Mouse (Mus musculus) stomach, embryonic 16.5 days (tissue): ENCODE results near the gene Eif5a2. TPM values are rescaled to one million over a fixed set of nuclear protein-coding genes. Genes with fewer than 3 reads are reported as not detected.
"Not testable (repeated sequence)": the region's sequence is repeated elsewhere in the genome, so short reads cannot be mapped to it uniquely, and the experiment has no call there.

Experiments used
- ATAC-seq: fragments of 200-750 bp; cut with Nextera tagmentation; 2 replicates; pipeline ENCODE4 v1.8.0; 2017; ENCODE audit warnings: moderate number of reproducible peaks, moderate TSS enrichment; ENCODE audit not compliant: insufficient read depth, low FRiP score
- H3K27ac ChIP-seq: fragments of 300-500 bp; sonication (generic); 2 replicates; pipeline ENCODE4 v1.5.1; 2014; ENCODE audit warnings: low read length
- H3K27me3 ChIP-seq: fragments of 300-500 bp; sonication (generic); 2 replicates; pipeline ENCODE4 v1.6.1; 2014; ENCODE audit warnings: low read length, control low read depth, mixed read lengths; ENCODE audit not compliant: control insufficient read depth, insufficient read depth
- H3K36me3 ChIP-seq: fragments of 300-500 bp; sonication (generic); 2 replicates; pipeline ENCODE4 v1.6.1; 2014; ENCODE audit warnings: low read length; ENCODE audit not compliant: control insufficient read depth, insufficient read depth
- H3K4me1 ChIP-seq: fragments of 300-500 bp; sonication (generic); 2 replicates; pipeline ENCODE4 v1.6.1; 2014; ENCODE audit warnings: low read length, control low read depth, mixed read lengths; ENCODE audit not compliant: control insufficient read depth, insufficient read depth
- H3K4me2 ChIP-seq: fragments of 300-500 bp; sonication (generic); 2 replicates; pipeline ENCODE4 v1.6.1; 2014; ENCODE audit warnings: low read depth, low read length, mixed read lengths
- H3K4me3 ChIP-seq: fragments of 300-500 bp; sonication (generic); replicated peaks from 2 replicates; pipeline ENCODE4 v1.5.1; 2014; ENCODE audit warnings: mild to moderate bottlenecking, low read length
- H3K9ac ChIP-seq: fragments of 300-500 bp; sonication (generic); 2 replicates; pipeline ENCODE4 v1.6.1; 2014; ENCODE audit warnings: low read length
- H3K9me3 ChIP-seq: fragments of 300-500 bp; sonication (generic); replicated peaks from 2 replicates; pipeline ENCODE4 v1.6.1; 2016; ENCODE audit warnings: low read length, control low read depth; ENCODE audit not compliant: control insufficient read depth
- whole genome bisulfite sequencing: fragments of 180-500 bp; shearing (Covaris S2); extraction: QIAGEN DNeasy Blood & Tissue Kit; methylation state at CpG from one replicate; pipeline ENCODE4 v1.1.7; 2014; 5-methylcytosine and 5-hydroxymethylcytosine counted together
- polyA plus RNA-seq: library from polyadenylated mRNA; unstranded; fragments of >200 nt; fragmentation: Nextera tagmentation; extraction: Ambion mirVana; gene quantifications from 2 replicates; pipeline ENCODE4 v1.2.1, GENCODE M21; 2015

Gene Eif5a2
- polyA plus RNA-seq, 1 experiment from 2014 or later: 5.3 TPM

DNA sequence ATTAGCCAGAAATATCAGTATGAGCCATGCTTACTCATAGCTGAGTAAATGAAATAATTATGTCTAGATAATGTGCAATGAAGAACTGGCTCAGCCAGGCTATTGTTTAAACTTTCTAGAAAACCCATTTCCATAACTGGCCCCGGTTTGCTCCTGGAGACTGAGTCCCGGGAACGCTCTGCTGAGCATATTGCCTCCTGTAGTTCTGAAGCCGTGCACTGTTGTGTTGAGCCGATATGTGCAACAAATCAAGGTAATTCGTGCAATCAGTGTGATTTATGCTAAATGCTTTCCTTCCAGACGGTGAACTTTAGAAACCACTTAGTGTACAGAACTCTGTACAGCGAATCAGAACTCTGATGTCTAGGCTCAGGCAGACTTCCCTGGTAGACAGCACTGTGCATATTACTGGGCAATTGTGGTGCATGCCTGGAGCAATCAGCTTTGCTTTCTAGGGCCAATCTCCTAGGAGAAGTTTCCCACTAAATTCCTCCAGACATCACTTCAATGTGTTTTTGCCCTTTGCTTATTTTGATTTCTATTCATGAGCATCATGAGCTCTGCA is 19.8 kb upstream of the Eif5a2 start:
- Histone ChIP-seq H3K27me3 (no peaks in the 10 kb centered on the region), H3K27ac (no peak overlapping the region), H3K9me3 (no peaks in the 10 kb centered on the region), H3K9ac (no peak overlapping the region), H3K4me3 (no peak overlapping the region), H3K4me2 (no peak overlapping the region), H3K4me1 (no peaks in the 10 kb centered on the region), H3K36me3 (no peaks in the 10 kb centered on the region)
- ATAC-seq: no peak
- WGBS: 66% methylated on average over 8 of the region's 8 CpGs

DNA sequence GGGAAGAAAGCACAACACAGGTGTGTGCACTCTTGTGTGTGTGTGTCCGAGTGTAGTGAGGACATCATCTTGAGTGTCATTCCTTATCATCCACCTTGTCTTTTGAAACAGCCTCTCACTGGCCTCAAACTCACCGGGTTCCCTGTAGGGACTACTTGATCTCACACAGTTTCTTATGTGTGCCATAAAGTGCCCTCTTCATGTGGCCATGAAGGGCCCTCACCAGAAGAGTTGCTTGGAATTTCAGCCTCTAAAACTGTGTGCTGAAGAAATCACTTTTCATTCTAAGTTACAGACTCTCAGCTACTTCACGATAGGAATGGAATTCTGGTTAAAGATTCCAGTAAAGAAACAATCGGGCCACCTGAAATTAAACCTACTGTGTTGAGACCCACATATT is 14.1 kb upstream of the Eif5a2 start:
- no peaks in the 10 kb centered on the region for H3K27me3 ChIP-seq
- no peaks in the 10 kb centered on the region for H3K36me3 ChIP-seq
- WGBS: 89% methylated on average over 4 of the region's 4 CpGs
- H3K4me2 ChIP-seq: no peak overlapping the region
- no peaks in the 10 kb centered on the region for H3K4me1 ChIP-seq
- H3K4me3 ChIP-seq: no peak overlapping the region
- no peak overlapping the region for H3K9ac ChIP-seq
- ATAC-seq: no peak
- no peaks in the 10 kb centered on the region for H3K9me3 ChIP-seq
- H3K27ac ChIP-seq: no peak overlapping the region

- no peak for ATAC-seq
- Histone ChIP-seq H3K4me2 (no peak overlapping the region), H3K27ac (no peak overlapping the region), H3K4me1 (no peaks in the 10 kb centered on the region), H3K4me3 (no peak overlapping the region), H3K27me3 (no peaks in the 10 kb centered on the region), H3K36me3 (no peaks in the 10 kb centered on the region), H3K9me3 (no peaks in the 10 kb centered on the region), H3K9ac (no peak overlapping the region)
- WGBS: 79% methylated on average over 3 of the region's 3 CpGs
Measured at GRCm38 (mm10) chr3:28768222-28768621, 12.9 kb upstream of the Eif5a2 start.

DNA sequence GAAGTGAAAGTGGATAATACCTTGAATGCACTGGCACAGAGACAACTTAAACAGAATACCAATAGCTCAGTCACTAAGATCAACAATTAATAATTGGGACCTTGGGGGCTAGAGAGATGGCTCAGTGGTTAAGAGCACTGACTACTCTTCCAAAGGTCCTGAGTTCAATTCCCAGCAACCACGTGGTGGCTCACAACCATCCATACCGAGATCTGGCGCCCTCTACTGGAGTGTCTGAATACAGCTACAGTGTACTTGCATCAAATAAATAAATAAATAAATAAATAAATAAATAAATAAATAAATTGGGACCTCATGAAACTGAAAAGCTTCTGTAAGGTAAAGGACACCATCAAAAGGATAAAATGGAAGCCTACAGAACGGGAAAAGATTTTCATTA is 8.2 kb upstream of the Eif5a2 start:
- H3K27ac ChIP-seq, H3K4me2 ChIP-seq, H3K9me3 ChIP-seq, ATAC-seq, H3K27me3 ChIP-seq, H3K4me3 ChIP-seq, H3K9ac ChIP-seq, H3K4me1 ChIP-seq, H3K36me3 ChIP-seq: not testable (repeated sequence)
- 55% methylated on average over 4 of the region's 4 CpGs for WGBS

- H3K9ac ChIP-seq: no peak overlapping the region
- ATAC-seq: no peak
- no peak overlapping the region for H3K4me3 ChIP-seq
- H3K27me3 ChIP-seq: no peaks in the 10 kb centered on the region
- H3K9me3 ChIP-seq: no peaks in the 10 kb centered on the region
- WGBS: 83% methylated on average over 7 of the region's 7 CpGs
- H3K4me2 ChIP-seq: no peak overlapping the region
- no peaks in the 10 kb centered on the region for H3K4me1 ChIP-seq
- H3K36me3 ChIP-seq: no peaks in the 10 kb centered on the region
- no peak overlapping the region for H3K27ac ChIP-seq
Measured at GRCm38 (mm10) chr3:28775361-28775760, 5.7 kb upstream of the Eif5a2 start.

GRCm38 (mm10) chr3:28775958-28776357 is 5.1 kb upstream of the Eif5a2 start:
- Histone ChIP-seq H3K9ac (no peak overlapping the region), H3K9me3 (no peaks in the 10 kb centered on the region), H3K4me3 (no peak overlapping the region), H3K4me1 (0 out of 2 replicates have a peak, but pooled peaks cover 3% of the 10 kb centered on the region), H3K36me3 (no peaks in the 10 kb centered on the region), H3K27ac (no peak overlapping the region), H3K27me3 (no peaks in the 10 kb centered on the region), H3K4me2 (no peak overlapping the region)
- no peak for ATAC-seq
- 67% methylated on average over 1 of the region's 1 CpGs for WGBS

GRCm38 (mm10) chr3:28776491-28776890 is 4.6 kb upstream of the Eif5a2 start:
- no peak overlapping the region for H3K9ac ChIP-seq
- H3K27ac ChIP-seq: no peak overlapping the region
- H3K36me3 ChIP-seq: no peaks in the 10 kb centered on the region
- no peak for ATAC-seq
- WGBS: 88% methylated on average over 1 of the region's 1 CpGs
- H3K4me3 ChIP-seq: no peak overlapping the region
- no peaks in the 10 kb centered on the region for H3K27me3 ChIP-seq
- H3K4me2 ChIP-seq: no peak overlapping the region
- 0 out of 2 replicates have a peak, but pooled peaks cover 3% of the 10 kb centered on the region for H3K4me1 ChIP-seq
- H3K9me3 ChIP-seq: no peaks in the 10 kb centered on the region

DNA sequence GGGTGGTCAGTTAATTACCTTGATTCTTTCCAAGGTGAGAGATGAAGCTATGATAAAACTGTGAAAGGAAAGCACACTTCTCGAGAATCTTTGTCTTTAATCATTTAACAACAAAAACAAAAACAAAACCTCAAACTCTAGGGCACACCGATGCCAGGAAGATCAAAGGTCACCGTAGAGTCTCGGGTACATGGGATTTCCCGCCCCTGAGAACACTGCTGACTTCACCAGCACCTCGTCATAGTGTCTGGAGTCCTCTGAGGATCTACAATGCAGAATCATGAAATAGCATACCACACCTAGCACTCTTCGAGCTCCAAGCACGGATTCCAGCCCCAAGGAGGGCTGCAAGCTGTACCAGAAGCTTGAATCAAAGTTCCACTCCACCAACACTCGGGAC is 565 bp upstream of the Eif5a2 start:
- Histone ChIP-seq H3K4me3 (peak overlapping the region; percentile 77), H3K36me3 (no peaks in the 10 kb centered on the region), H3K9me3 (no peaks in the 10 kb centered on the region), H3K9ac (peak overlapping the region; percentile 28; the same call in 1 of the 2 replicates), H3K27me3 (no peaks in the 10 kb centered on the region), H3K4me2 (peak overlapping the region; percentile 99), H3K27ac (no peak overlapping the region), H3K4me1 (peaks cover 8% of the 10 kb centered on the region; the same call in 1 of the 2 replicates)
- WGBS: 78% methylated on average over 9 of the region's 9 CpGs
- ATAC-seq: no peak

DNA sequence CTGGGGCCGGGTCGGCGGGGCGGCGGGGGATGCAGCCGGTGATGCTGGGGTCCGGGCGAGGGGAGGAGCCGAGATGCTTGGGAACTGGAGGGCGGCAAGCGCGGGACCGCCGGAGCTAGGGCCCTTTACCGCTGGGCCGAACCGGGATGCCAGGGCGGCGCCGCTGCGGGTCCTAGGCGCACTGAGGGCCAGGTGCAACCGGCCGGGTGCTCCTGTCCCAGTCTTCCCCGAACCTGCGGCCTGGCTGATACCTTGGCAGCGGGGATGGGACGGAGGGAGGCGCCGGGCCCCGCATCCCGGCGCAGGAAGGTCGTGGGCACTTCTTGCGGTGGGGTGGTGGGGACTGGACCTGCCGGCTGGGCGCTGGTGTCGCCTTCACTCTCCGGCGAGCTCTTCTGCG is 346 bp downstream of the Eif5a2 start:
- Histone ChIP-seq H3K9me3 (no peaks in the 10 kb centered on the region), H3K27me3 (no peaks in the 10 kb centered on the region), H3K4me3 (peak overlapping the region; percentile 77), H3K9ac (peak overlapping the region; percentile 76), H3K4me1 (peaks cover 8% of the 10 kb centered on the region; the same call in 1 of the 2 replicates), H3K4me2 (peak overlapping the region; percentile 99), H3K27ac (no peak overlapping the region), H3K36me3 (no peaks in the 10 kb centered on the region)
- ATAC-seq: no peak
- 1% methylated on average over 39 of the region's 41 CpGs for WGBS
